Mouse (Mus musculus) frontal cortex, adult 2 months (tissue): ENCODE data around the gene Spen. TPM values are rescaled to one million over a fixed set of nuclear protein-coding genes. Genes with fewer than 3 reads are reported as not detected.

Experiments used
- DNase-seq, 2 experiments: peaks; one replicate each; pipeline ENCODE4 v3.0.0; 2022; ENCODE audit warnings: low spot score in 1 of 2; ENCODE audit errors: extremely low spot score in 1 of 2
- polyA plus RNA-seq: library from polyadenylated mRNA; depleted of rRNA; stranded (reverse); fragments of >200 nt; gene quantifications from 2 replicates; pipeline ENCODE4 v1.2.3, GENCODE M21; 2012

Spen gene
- polyA plus RNA-seq, 1 experiment = 15.4 TPM

DNA sequence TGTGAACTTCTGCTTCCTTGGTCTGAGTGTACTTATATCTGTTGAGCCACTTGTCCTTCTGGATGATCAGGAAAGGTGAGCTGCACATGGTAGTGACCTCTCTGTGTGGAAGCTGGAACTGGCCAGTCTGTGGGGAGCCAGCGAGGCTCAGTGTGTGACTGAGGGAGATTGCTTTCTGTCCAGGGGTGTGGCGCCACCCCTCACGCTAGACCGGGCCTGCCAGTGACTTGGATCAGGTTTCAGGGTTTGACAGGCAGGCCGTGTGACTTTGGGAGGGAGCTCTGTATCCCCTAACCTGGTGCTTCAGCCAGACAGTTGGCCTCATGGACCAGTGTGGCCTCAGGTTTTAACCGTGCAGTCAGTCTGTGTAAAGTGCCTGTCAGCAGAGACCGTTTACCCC is 80.2 kb downstream of the Spen start:
- no peak for DNase-seq

DNA sequence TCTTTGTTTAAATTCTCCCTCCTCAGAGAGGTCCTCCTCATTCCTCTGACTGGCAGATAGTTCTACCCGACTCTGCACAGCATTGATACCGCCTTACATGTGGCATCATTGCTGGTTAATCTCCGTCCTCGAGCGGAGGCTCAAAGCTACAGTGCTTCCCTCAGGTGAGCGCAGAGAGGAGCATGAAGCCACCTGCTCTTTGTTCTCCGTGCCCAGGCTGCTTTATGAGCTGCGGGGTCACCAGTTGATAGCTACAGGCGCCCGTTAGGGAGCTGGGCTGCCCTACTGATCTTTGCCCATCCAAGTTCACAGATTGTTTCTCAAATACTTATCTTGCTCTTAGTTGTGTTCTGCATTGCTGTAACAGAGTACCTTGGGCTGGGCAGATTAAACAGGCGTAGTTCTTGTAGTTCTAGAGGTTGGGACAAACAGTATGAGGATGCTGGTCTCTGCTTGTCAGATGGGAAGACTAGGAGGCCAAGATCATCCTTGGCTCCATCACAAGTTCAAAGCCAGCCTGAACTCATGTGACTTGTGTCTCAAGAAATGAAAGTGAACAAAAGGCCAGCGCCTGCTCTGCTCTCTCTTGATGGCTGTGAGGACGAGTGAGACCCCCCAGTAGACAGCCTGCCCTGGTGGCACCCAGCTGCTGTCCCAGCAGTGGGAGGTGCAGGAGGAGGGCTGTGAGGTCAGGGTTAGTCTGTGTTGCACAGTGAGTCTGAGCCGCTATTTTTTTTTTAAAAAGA is 82.0 kb downstream of the Spen start:
- no peak for DNase-seq

DNA sequence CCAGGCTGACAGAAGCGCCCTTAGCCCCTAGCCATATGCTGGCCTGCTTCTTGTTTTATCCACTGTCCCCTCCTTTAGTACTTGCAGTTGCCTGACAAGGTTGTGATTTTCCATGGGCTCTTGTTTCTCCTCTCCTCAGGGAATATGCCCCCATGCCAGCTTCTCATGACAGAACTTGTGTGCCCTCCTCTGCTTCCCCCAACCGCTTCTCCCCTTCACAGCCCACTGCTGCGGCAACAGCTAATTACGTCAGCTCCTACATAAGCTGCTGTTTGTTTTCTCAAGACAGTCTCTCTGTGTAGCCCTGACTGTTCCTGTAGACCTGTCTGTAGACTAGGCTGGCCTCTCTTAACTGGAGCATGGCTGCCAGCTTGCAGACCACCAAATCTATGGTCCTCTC is 82.9 kb downstream of the Spen start:
- no peak for DNase-seq

DNA sequence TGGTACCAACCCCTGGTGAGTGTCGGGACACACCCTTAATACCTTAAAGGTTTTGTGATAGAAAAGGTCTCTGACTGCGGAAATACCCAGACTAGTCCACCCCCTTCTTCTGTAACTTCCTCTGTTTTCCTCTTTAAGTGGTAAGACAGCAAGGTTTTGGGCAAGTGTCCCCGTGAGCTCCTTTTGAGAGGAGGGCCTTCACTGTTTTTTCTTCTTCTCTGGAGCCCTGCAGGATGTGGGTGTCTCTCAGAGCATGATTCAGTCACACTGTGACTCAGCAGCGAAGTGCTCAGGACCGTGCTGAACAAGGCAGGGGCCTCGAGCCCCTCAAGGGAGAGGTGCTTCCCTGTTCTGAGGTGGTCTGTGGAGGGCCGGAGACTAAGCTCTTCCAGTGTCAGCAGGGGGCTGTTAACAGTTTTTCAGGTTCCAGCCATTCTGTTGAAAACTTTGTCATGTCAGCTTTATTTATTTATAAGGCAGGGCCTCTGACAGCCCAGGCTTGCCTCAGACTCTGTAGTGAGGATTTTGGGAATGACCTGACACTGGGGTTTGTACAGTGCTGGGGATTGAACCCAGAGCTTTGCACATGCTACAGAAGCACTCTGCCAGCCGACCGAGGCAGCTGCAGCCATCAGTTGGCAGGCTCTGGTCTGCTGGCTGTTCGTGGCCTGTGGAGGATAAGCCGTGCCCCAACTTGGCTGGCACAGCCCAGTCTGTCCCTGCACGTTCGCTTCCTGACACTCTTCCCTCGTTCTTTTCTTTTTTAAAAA is 83.6 kb downstream of the Spen start:
- DNase-seq = peak in 1 of 2 experiments; percentile 72

DNA sequence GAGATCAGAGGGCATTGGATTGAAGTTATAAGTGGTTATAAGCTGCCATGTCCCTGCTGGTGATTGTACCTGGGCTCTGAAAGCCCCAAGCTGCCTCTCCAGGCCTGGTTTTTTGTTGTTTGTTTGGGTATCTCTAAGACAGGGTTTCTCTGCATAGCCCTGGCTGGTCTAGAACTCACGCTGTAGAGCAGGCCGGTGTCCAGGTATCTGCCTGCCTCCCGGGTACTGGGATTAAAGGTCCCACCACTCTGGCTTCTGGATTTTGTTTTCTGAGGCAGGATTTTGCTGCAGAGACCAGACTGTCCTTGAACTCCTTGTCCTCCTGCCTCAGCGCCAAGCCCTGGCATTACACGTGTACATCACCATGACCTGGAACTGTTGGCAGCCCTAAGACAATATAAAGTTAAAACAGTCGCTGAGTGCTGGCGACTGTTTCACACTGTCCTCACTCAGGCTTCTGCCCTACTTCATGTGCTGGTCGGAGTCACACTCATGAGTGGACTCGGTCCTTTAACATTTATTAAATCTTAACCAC is 86.4 kb downstream of the Spen start:
- no peak for DNase-seq

DNA sequence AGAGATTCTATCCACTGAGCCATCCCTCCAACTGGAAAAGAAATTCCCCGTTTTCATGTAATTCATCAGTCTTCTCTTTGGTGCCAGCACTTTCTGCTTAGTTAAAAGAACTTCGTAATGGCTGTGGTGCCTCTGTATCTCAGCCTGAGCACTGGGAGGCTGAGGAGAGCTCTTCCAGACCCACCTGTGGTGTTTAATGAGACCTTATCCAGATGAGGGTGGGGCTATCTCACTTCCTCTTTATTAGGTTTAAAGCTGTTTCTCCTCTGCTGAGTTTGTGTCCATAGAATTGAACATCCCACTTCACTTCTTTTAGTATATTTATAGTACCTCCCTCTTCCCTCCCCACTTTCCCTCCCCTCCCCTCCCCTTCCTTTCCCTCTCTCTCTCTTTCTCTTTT is 87.1 kb downstream of the Spen start:
- no peak for DNase-seq

DNA sequence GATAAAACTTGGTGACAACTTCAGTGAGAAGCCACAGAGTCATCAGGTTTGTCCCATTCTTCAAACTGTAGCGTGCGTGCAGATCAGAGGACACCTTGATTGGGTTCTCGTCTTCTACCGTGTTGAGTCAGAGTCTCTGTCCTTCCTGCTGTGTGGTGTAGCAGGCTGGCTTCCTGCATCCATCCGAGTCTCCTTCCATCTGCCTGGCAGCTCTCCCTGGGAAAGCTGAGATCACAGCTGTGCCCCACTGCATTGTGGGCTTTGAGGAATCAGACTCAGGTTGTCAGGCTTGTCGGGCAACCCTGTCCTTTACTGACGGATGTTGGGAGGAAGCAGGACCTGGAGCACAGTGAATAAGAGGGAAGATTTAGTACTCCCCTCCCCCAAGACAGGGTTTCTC is 92.2 kb downstream of the Spen start:
- DNase-seq = peak in 1 of 2 experiments; percentile 62

DNA sequence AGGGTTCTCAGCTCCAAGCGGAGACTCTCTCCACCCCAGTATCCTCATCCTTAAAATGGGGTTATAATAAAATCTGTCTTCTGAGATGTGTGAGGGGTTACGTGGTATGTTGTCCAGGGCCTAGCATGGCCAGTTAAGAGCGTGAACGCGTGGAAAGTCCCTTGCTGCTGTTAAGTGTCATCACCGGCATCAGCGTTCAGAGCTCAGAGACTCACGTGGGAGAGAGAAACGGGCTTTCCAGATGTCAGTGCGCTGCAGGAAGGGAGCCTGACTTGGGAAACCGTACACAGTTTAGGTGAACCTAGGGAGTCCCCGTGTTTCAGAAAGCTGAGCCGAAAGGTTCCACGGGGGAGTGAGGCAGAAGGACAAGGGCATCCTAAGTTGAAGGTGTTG is 93.1 kb downstream of the Spen start:
- no peak for DNase-seq

DNA sequence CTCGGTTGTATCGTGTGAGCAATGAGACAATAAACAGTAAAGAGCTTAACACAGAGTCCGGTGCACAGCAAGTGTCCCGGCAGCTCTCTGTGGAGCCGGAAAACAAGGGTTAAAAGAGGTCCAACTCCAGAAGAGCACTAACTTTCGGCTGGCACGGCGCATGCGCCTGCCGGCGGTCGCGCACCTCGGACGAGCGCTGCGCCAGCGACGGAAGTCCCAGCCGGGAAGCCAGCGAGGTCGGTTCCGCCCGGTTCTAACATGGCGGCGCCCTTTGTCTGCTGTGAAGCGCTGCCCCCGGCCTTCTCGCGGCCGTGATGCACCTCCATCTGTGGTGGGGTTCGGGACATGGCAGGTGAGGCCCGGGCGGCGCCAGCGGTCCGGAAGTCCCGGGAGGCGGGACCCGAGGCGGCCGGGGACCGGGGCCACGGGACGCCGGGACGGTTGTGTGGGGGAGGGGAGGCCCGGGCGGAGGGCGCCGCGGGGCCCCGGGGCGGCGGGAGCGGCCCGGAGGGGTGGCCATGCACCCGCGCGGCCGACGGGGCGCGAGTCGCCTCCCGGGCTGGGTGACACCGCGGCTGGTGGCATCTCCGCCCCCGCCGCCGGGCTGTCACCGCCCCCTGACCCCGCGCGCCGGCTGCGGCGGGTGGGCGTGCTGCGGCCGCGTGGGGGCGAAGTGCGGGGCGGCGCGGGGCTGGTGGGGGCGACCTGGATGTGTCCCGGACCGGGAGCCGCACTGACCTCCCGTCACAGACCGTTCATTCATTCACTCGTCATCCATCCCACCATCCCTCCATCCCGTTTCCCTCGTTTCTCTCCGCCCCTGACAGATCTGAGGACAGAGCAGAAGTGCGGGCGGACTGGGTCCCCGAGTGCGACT is 93.7 kb downstream of the Spen start, which contains the start of gene Zbtb17:
Gene Zbtb17, plus strand, starts transcription at position 204 of the 877 bp plus-strand sequence.
- DNase-seq = peak; percentile 62 to 89

DNA sequence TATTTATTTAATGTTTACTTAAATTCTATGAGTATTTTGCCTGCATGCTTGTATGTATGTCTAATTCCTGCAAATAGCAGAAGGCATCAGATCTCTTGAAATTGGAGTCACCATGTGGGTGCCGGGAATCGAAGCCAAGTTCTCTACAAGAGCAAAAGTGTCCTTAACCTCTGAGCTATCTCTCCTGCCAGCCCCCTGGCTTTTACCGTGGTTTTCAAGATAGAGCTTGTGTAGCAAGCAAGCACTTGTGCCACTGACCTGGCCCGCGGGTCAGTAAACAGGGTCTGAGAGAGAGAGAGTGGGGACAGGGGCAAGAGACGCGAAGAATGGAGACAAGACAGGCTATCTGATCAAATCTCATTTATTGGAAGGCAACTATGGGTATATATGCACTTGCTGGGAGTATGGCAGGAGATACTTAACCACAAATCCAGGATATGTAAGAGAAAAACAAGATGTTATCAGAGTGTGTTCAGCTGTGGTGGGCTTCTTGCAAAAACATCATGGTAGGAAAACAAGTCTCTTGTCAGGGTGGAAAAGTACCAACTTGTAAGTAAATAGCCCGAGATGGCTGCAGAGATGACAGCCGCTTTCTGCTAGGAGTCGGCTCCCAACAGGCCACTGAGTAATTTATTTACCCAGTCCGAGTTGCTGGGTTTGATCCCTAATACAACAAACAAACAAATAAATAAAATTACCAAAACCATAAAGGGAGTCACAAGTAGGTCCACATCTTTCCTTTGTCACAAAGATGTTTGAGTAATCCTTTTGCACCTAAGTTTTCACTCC is 94.6 kb downstream of the Spen start:
- no peak for DNase-seq

DNA sequence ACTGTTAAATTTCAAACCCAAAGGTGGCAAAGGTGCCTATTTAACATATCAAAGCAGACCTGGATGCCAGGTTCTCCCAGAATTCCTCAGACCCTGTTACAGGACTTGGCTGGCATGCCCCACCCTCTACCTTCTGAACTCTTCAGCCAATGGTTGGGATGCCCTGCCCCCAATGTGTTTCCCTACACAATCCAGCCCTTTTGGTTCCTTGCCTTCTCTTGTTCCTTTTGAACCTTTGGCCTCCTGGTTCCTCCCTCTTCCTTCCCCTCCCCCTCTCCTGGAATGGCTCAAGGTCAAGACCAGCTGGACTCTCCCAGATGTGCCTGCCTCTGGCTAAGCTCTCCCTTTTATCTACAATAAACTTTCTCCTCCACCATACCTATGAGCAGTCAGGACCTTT is 97.5 kb downstream of the Spen start:
- DNase-seq = no peak

DNA sequence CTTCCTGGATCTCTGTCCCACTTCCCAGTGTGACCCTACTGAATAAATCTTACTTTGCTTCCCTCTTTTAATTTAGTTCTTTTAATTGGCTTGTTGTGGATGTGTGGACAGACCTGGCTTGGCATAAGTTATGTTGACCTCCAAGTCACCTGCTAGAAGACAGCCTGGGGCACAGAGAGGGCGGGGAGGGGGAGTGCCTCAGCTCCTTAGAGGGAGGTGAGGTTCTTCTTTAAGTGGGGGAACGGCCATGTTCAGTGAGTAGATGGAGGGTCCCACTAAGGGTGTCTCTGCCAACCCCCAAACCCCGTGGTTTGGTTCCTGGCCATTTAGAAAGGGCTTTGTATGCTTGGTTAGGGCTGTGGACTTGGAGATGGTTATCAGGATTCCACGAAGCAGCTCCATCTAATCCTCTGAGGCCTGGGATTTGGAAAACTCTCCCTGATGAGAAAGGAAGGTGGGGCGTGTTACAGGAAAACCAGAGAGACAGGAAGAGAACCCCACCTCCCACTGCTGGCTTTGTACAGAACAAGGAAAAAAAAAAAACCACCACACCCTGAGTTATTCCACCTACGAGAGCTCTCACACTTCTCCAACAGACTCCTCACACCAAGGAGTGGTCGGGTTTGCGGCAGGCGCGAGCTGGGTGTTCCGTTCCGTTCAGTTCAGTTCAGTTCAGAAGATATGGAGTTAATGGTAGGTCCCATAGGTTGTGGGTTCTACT is 99.2 kb downstream of the Spen start:
- no peak for DNase-seq

DNA sequence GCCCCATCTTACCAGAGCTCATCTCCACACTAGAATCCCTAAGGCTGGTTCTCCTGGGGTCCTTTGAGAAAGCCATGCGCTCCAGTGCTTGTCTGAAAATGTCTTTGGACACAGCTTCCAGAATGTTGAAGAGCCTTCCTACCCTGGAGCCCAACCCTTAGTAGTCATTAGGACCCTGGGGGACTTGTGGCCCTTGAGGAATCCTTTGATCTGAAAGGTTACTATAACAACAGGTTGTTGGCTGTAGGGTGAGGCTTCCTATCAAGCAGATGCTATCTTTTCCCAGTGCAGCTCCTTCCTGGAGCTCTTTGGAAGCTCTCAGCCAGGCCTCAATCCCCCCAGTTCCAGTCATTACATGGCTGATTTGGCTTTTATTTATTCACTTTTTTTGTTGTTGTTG is 102.4 kb downstream of the Spen start, which contains the start of gene Srarp:
Gene Srarp, minus strand, starts transcription at position 132 of the 400 bp plus-strand sequence.
- DNase-seq = no peak

DNA sequence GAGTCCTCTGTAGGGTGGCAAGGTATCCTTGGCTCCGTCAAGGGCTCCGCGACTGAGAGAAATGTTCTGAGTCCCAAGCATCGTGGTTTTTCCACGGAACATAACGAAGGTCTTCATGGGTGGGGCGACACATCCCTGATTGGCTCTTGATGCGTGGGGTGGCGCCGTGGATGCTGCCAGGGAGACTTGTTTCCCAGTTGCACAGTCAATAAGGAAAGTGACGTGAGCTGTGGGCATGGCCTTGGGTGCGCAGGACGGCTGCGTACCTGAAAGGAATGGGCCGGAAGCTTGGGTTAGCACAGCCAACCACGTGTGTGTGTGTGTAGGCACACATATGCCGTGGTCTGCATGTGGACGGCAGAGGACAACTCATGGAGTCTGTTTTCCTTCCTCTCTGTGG is 105.2 kb downstream of the Spen start:
- DNase-seq = no peak

DNA sequence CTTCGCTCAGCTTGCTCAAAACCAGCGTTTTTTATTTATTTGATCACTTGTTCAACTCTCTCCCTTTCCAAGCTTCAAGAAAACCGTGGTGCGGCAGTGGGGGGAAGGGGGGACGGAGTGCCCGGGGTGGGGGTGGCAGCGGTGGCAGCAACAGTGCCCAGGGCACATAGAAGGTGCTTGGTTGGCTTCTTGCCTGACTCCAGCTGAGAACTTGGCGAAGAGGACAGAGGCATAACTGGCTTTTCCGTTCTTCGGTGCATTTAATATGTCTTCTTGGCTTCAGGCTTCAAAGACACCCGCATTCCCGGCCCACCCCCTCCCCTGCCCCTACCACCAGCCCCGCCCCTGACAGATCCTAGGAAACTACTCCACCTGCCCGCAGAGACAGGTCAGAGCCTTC is 105.7 kb downstream of the Spen start:
- no peak for DNase-seq

DNA sequence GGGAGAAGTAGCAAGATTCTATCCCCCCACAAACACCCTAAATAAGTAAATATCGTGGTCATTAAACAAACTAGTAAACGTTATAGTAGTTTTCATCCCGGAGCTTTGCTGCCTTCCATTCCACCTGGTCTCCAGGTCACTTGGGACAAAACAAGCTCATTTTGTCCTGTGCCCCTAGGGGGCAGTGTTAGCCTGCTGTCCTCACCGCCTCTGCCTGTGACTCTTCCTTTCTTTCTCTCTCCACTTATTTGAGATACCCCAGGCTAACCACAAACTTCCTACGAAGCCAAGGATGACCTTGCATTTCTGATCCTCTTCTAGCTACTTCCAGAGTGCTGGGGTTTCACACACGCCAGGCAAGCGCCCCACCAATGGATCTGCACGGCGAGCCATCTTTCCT is 107.4 kb downstream of the Spen start:
- peak in 1 of 2 experiments; percentile 85 for DNase-seq

DNA sequence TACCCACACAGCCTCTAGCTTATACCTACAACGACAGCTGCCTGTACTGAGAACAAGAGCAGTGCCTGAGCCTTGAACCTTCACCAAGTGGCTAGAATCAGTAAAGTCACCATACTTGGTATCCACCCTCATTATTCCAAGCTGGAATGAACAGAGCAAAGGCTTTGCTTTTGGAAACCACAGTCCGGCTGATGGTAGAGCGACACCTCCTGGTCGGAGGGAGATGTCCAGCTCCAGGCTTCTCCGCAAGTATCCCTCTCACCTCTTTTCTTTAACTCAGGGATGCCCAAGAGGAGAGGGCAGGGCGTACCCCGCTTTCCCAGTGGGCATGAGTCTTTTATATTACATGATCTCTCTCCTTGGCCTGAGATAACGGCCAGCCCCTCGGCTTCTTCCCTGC is 108.5 kb downstream of the Spen start:
- peak in 1 of 2 experiments; percentile 47 for DNase-seq

DNA sequence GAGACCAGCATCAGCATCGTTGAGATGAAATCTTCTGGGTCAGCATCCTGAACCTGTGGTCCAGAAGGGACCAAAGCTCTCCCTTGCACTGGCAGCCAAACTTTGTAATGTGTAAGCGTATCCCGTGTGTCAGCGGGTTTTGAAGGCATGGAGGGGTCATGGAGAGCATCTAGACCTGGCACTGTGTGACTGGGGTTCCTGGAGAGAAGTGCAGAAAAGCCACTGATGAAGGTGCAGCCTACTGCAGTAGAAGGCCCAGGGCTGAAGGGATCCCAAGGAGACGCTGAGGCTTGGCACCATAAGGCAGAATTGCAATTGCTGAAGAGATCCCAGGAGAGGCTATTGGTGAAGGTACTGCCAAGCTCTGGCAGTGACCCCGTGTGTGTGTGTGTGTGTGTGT is 109.0 kb downstream of the Spen start:
- DNase-seq = no peak

DNA sequence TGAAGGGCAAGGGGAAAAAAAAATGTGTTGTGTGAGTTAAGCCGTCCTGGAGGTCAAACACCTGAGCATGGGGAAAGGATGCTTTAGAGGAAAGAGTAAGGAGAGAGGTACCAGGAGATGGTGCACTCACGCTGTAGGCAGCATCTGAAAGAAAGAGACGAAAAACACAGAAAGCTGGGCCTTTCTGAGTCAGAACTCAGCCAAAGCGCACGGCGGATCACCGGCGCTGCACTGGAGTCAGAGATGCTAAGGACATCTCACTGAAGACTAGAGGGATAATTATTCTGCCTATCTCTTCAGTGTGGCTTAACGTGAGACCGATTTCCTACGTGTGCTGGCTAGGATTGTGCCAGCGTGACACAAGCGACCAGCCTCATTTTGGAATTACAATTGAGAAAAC is 110.5 kb downstream of the Spen start:
- no peak for DNase-seq
